Mouse (Mus musculus): ENCODE measurements around the gene Bean1. TPM values are rescaled to one million over a fixed set of nuclear protein-coding genes. Genes with fewer than 3 reads are reported as not detected.

Bean1 gene
- total and polyA plus RNA-seq, 2 experiments from 2014 or later: 0.57 to 3.9 TPM

DNA sequence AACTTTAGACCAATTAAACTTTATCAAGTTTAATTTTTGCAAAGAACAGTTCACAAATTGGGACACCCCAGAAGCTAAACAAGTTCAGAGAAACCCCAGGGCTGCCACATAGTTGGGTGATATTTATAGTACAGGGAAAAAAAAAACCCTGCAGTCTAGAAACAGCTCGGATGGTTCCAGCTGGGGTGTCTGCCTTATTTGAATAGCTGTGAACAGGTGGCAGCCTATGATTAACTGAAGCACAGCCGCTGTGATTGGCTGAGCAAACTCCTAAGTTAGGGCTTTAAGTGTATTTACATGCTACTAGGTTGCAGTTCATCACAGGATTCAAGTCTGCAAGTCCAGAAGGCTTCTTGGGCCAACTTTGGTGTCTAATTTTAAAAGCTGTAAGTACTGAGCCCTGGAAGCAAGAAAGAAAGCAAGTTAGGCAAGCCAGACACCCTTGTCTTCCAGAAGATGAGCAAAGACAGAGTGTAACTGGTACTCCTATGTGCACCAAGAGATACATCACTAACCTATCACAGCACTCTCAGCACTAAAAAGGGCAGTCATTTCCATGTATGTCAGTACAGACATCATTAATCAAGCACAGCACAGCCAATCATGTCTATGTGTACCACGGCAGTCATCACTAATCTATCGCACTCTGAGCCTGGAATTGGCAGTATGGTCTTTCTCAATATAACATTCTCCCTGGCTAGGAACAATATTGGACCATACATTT lies 42.9 kb upstream of the Bean1 start:
- Histone ChIP-seq H3K36me3 (replicated peaks; ENCODE audit: control insufficient read depth, insufficient read depth, low read length) (no peaks in the 10 kb centered on the region; the same call in 1 of the 2 replicates), H3K4me1 (ENCODE audit: control insufficient read depth, insufficient read depth) (0 out of 2 replicates have a peak, but pooled peaks cover 4% of the 10 kb centered on the region), H3K27ac (ENCODE audit: low read depth) (no peak overlapping the region), H3K9ac (replicated peaks; ENCODE audit: low read depth, low read length) (no peak overlapping the region), H3K4me3 (ENCODE audit: low read depth, low read length) (no peak overlapping the region), H3K4me2 (ENCODE audit: low read depth, low read length) (no peak overlapping the region), H3K27me3 (ENCODE audit: control insufficient read depth, insufficient read depth, low read length) (no peaks in the 10 kb centered on the region), H3K9me3 (replicated peaks; ENCODE audit: control insufficient read depth, low read length) (no peaks in the 10 kb centered on the region)
- ATAC-seq (ENCODE audit: insufficient read depth, low read depth) (peak; percentile 55; the same call in 1 of the 2 replicates), DNase-seq (ENCODE audit: low spot score) (peak; percentile 43)
- WGBS: 54% methylated on average over 4 of the region's 4 CpGs
- TF ChIP-seq CTCF (IDR thresholded peaks at IDR 0.05; ENCODE audit: low read depth) (no peak), EP300 (IDR thresholded peaks at IDR 0.05; ENCODE audit: low read depth) (no peak)

DNA sequence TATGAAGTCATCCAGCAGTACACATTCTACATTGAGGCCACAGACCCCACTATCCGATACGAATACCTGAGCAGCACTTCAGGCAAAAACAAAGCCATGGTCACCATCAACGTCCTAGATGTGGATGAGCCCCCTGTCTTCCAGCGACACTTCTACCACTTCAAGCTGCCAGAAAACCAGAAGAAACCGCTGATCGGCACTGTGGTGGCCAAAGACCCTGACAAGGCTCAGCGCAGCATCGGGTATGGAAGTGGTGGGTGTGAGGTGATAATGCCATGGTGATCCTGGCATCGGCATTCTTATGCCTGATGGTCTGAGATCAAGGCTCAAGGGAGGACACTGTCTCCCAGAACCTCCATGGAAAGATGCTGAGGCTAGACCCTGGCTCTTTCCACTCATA lies 39.3 kb upstream of the Bean1 start:
- Histone ChIP-seq H3K4me1 (ENCODE audit: control insufficient read depth, insufficient read depth) (0 out of 2 replicates have a peak, but pooled peaks cover 4% of the 10 kb centered on the region), H3K27ac (ENCODE audit: low read depth) (no peak overlapping the region), H3K9me3 (replicated peaks; ENCODE audit: control insufficient read depth, low read length) (no peaks in the 10 kb centered on the region), H3K4me2 (ENCODE audit: low read depth, low read length) (no peak overlapping the region), H3K27me3 (ENCODE audit: control insufficient read depth, insufficient read depth, low read length) (no peaks in the 10 kb centered on the region), H3K4me3 (ENCODE audit: low read depth, low read length) (no peak overlapping the region), H3K36me3 (replicated peaks; ENCODE audit: control insufficient read depth, insufficient read depth, low read length) (no peaks in the 10 kb centered on the region; the same call in 1 of the 2 replicates), H3K9ac (replicated peaks; ENCODE audit: low read depth, low read length) (no peak overlapping the region)
- TF ChIP-seq CTCF (IDR thresholded peaks at IDR 0.05; ENCODE audit: low read depth): no peak
- 88% methylated on average over 9 of the region's 9 CpGs for WGBS
- ATAC-seq (ENCODE audit: insufficient read depth, low read depth) (no peak), DNase-seq (ENCODE audit: low spot score) (no peak)

DNA sequence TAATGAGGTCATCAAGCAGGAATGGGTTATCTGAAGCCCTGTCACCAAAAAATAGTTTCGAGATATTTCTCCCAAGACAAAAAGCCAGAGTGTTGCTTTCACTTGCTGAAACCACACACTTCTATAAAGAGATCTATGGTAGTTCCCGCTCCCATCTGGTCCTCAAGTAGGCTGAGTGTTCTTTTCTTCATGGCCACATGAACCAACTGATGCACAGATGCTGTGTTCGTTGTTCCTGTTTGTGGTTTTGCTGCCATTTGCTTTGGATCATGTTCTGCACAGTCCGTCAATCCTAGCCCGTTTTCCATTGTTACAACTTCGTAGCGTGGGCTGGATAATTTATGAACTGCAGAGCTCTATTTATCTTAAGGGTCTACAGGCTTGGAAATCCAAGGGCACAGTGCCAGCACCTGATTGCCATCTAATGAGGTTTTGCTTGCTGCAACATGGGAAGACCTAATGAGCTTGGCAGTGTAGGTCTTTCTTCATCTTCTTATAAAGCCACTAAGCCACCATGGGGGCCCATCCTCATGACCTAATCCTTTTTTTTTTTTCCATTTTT lies 38.7 kb upstream of the Bean1 start:
- Histone ChIP-seq H3K9ac (replicated peaks; ENCODE audit: low read depth, low read length) (no peak overlapping the region), H3K27me3 (ENCODE audit: control insufficient read depth, insufficient read depth, low read length) (no peaks in the 10 kb centered on the region), H3K36me3 (replicated peaks; ENCODE audit: control insufficient read depth, insufficient read depth, low read length) (no peaks in the 10 kb centered on the region), H3K27ac (ENCODE audit: low read depth) (no peak overlapping the region), H3K9me3 (replicated peaks; ENCODE audit: control insufficient read depth, low read length) (no peaks in the 10 kb centered on the region), H3K4me1 (ENCODE audit: control insufficient read depth, insufficient read depth) (0 out of 2 replicates have a peak, but pooled peaks cover 4% of the 10 kb centered on the region), H3K4me2 (ENCODE audit: low read depth, low read length) (no peak overlapping the region), H3K4me3 (ENCODE audit: low read depth, low read length) (no peak overlapping the region)
- ATAC-seq (ENCODE audit: insufficient read depth, low read depth): no peak
- TF ChIP-seq CTCF (IDR thresholded peaks at IDR 0.05; ENCODE audit: low read depth): no peak
- TF ChIP-seq EP300 (IDR thresholded peaks at IDR 0.05; ENCODE audit: low read depth): no peak
- DNase-seq (ENCODE audit: low spot score): no peak
- 75% methylated on average over 7 of the region's 7 CpGs for WGBS

DNA sequence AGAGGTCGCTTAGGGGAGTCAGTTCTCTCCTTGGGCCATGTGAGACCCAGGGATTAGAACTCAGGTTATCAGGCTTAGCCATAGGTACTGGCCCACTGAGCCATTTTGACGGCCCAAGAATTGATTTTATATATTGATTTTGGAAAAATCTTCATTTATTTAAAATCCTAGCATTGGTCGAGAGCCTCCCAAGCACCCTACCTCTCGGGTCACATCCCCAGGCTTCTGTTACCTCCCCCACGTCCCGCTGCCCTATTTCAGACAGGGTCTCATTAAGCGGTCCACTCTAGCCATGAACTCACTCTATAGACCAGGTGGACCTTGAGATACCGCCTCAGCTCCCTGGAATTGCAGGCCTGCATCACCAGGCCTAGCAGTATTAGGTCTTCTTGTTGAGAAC lies 35.7 kb upstream of the Bean1 start:
- TF ChIP-seq EP300 (IDR thresholded peaks at IDR 0.05; ENCODE audit: low read depth) (no peak), CTCF (IDR thresholded peaks at IDR 0.05; ENCODE audit: low read depth) (no peak)
- DNase-seq (ENCODE audit: low spot score): no peak
- ATAC-seq (ENCODE audit: insufficient read depth, low read depth): no peak
- no peak overlapping the region for H3K9ac ChIP-seq (replicated peaks; ENCODE audit: low read depth, low read length)
- H3K9me3 ChIP-seq (replicated peaks; ENCODE audit: control insufficient read depth, low read length): no peaks in the 10 kb centered on the region
- no peaks in the 10 kb centered on the region for H3K4me1 ChIP-seq (ENCODE audit: control insufficient read depth, insufficient read depth)
- H3K27me3 ChIP-seq (ENCODE audit: control insufficient read depth, insufficient read depth, low read length): no peaks in the 10 kb centered on the region
- H3K4me2 ChIP-seq (ENCODE audit: low read depth, low read length): no peak overlapping the region
- no peak overlapping the region for H3K27ac ChIP-seq (ENCODE audit: low read depth)
- no peak overlapping the region for H3K4me3 ChIP-seq (ENCODE audit: low read depth, low read length)
- WGBS: 82% methylated on average over 8 of the region's 8 CpGs
- peaks cover 16% of the 10 kb centered on the region for H3K36me3 ChIP-seq (replicated peaks; ENCODE audit: control insufficient read depth, insufficient read depth, low read length)

DNA sequence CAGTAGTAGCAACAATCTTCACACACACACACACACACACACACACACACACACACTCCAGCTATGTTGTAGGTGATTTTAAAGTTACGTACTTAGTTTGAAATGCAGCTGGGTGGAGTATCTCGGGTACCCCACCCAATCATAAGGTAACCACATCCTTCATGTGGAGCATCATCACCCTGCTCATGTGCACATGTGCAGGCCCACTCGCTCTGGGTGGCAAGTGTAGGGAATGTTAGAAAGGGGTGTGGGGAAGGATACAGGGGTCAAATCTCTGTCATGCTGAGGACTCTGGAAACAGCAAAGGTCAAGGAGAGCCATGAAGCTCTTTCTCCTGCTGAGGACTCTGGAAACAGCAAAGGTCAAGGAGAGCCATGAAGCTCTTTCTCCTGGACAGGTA lies 34.0 kb upstream of the Bean1 start:
- Histone ChIP-seq H3K4me3 (ENCODE audit: low read depth, low read length) (no peak overlapping the region), H3K27me3 (ENCODE audit: control insufficient read depth, insufficient read depth, low read length) (no peaks in the 10 kb centered on the region; the same call in 1 of the 2 replicates), H3K36me3 (replicated peaks; ENCODE audit: control insufficient read depth, insufficient read depth, low read length) (peaks cover 21% of the 10 kb centered on the region), H3K27ac (ENCODE audit: low read depth) (no peak overlapping the region), H3K4me1 (ENCODE audit: control insufficient read depth, insufficient read depth) (no peaks in the 10 kb centered on the region), H3K9me3 (replicated peaks; ENCODE audit: control insufficient read depth, low read length) (no peaks in the 10 kb centered on the region), H3K9ac (replicated peaks; ENCODE audit: low read depth, low read length) (no peak overlapping the region), H3K4me2 (ENCODE audit: low read depth, low read length) (no peak overlapping the region)
- WGBS: 85% methylated on average over 3 of the region's 3 CpGs
- TF ChIP-seq EP300 (IDR thresholded peaks at IDR 0.05; ENCODE audit: low read depth) (no peak), CTCF (IDR thresholded peaks at IDR 0.05; ENCODE audit: low read depth) (no peak)
- ATAC-seq (ENCODE audit: insufficient read depth, low read depth): no peak
- DNase-seq (ENCODE audit: low spot score): no peak
